Mouse (Mus musculus) neural tube, embryonic 10.5 days (tissue): Measurements from ENCODE around the gene Mcfd2.

Experiments used
- DNase-seq: peaks from one replicate; pipeline ENCODE4 v3.0.0-alpha.2; 2017; ENCODE audit warnings: low spot score; ENCODE audit errors: extremely low spot score

Gene Mcfd2

GRCm38 (mm10) chr17:87237826-87238225, 27.9 kb downstream of the Mcfd2 start:
- DNase-seq = no peak

GRCm38 (mm10) chr17:87236725-87237650, 28.7 kb downstream of the Mcfd2 start:
- no peak for DNase-seq

GRCm38 (mm10) chr17:87235019-87235418, 30.7 kb downstream of the Mcfd2 start:
- no peak for DNase-seq

GRCm38 (mm10) chr17:87227878-87228277, 37.9 kb downstream of the Mcfd2 start:
- DNase-seq = no peak

GRCm38 (mm10) chr17:87226079-87226640, 39.6 kb downstream of the Mcfd2 start:
- no peak for DNase-seq

- no peak for DNase-seq
These were observed 40.4 kb downstream of the Mcfd2 start for GRCm38 (mm10) chr17:87225384-87225783.

GRCm38 (mm10) chr17:87224461-87224860, 41.3 kb downstream of the Mcfd2 start:
- DNase-seq = no peak

GRCm38 (mm10) chr17:87219456-87219855, 46.3 kb downstream of the Mcfd2 start:
- no peak for DNase-seq

- DNase-seq = no peak
These were observed 51.2 kb downstream of the Mcfd2 start for GRCm38 (mm10) chr17:87214523-87214922.

- no peak for DNase-seq
These were observed 55.2 kb downstream of the Mcfd2 start for GRCm38 (mm10) chr17:87210525-87210924.

GRCm38 (mm10) chr17:87206885-87207284, 58.9 kb downstream of the Mcfd2 start:
- DNase-seq = no peak
